Mouse (Mus musculus): Measurements from ENCODE around the gene Zcrb1. TPM values are rescaled to one million over a fixed set of nuclear protein-coding genes. Genes with fewer than 3 reads are reported as not detected.
"Not testable (repeated sequence)": the region's sequence is repeated elsewhere in the genome, so short reads cannot be mapped to it uniquely, and the experiment has no call there.

Zcrb1 gene
- polyA plus RNA-seq, 1 experiment from 2014 or later = 155 TPM

DNA sequence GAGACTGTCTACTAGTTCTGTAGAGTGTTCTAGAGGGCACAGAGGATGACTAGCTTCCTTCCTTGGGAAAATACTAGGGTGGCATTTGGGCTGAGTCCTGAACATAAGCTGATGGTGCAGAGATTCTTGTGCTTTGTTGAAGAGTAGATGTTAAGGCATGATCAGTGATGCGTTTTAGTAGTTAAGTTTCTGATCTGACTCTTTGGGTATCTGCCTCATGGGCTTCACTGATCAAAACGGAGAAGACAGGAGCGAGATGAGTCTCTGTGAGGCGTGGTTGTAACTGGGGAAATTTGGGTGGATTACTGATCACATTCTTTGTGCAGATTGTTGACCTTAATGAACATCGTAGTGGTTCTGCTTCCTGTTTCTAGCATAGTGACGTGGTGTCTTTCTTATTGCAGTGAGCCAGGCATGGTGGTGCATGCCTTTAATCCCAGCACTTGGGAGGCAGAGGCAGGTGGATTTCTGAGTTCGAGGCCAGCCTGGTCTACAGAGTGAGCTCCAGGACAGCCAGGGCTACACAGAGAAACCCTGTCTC lies 7.4 kb upstream of the Zcrb1 start:
- 95% methylated on average over 7 of the region's 7 CpGs for WGBS
- Histone ChIP-seq H3K9ac (no peak overlapping the region), H3K4me2 (no peak overlapping the region), H3K36me3 (replicated peaks) (no peaks in the 10 kb centered on the region), H3K9me3 (no peaks in the 10 kb centered on the region), H3K27me3 (replicated peaks) (no peaks in the 10 kb centered on the region), H3K4me1 (peaks cover 8% of the 10 kb centered on the region), H3K4me3 (no peak overlapping the region), H3K27ac (no peak overlapping the region)
- no peak for ATAC-seq (replicated peaks)

- Histone ChIP-seq H3K27ac (no peak overlapping the region), H3K9ac (no peak overlapping the region), H3K4me3 (no peak overlapping the region), H3K4me1 (peaks cover 13% of the 10 kb centered on the region), H3K36me3 (replicated peaks) (no peaks in the 10 kb centered on the region), H3K9me3 (no peaks in the 10 kb centered on the region), H3K4me2 (no peak overlapping the region), H3K27me3 (replicated peaks) (no peaks in the 10 kb centered on the region)
- ATAC-seq (replicated peaks) = no peak
Measured at GRCm38 (mm10) chr15:93404849-93405248, 6.7 kb upstream of the Zcrb1 start.

GRCm38 (mm10) chr15:93402730-93403129 lies 4.6 kb upstream of the Zcrb1 start:
- no peak overlapping the region for H3K27ac ChIP-seq
- H3K27me3 ChIP-seq (replicated peaks) = no peaks in the 10 kb centered on the region
- no peak overlapping the region for H3K4me2 ChIP-seq
- ATAC-seq (replicated peaks) = no peak
- peaks cover 26% of the 10 kb centered on the region for H3K4me1 ChIP-seq
- H3K9me3 ChIP-seq = no peaks in the 10 kb centered on the region
- H3K4me3 ChIP-seq = no peak overlapping the region
- 98% methylated on average over 2 of the region's 2 CpGs for WGBS
- no peak overlapping the region for H3K9ac ChIP-seq
- H3K36me3 ChIP-seq (replicated peaks) = no peaks in the 10 kb centered on the region

DNA sequence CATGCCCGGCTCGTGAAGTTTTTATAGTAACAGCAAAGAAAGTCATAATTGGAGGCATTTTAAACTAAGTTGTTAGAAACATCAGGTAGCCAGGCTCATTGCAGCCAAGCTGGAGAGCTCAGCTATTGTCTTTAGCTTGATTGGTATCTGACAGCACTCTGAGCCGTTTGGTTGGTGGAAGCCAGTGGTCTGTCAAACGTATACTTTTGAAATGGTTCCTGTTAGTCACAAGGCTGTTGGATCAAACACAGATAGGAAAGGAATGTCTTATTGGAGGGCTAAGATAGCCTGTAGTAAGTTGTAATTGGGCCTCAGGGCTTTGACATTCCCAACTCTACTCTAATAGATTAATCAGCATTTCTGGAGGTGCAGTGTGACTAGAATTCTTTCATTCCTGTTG lies 3.3 kb upstream of the Zcrb1 start:
- Histone ChIP-seq H3K4me3 (no peak overlapping the region), H3K27me3 (replicated peaks) (no peaks in the 10 kb centered on the region), H3K9me3 (no peaks in the 10 kb centered on the region), H3K4me1 (peaks cover 36% of the 10 kb centered on the region), H3K4me2 (no peak overlapping the region), H3K27ac (no peak overlapping the region), H3K36me3 (replicated peaks) (no peaks in the 10 kb centered on the region), H3K9ac (no peak overlapping the region)
- WGBS = 83% methylated on average over 4 of the region's 4 CpGs
- no peak for ATAC-seq (replicated peaks)

- WGBS = under 1% methylated on average over 36 of the region's 36 CpGs
- Histone ChIP-seq H3K36me3 (replicated peaks) (no peaks in the 10 kb centered on the region; the same call in 1 of the 2 replicates), H3K4me1 (peaks cover 45% of the 10 kb centered on the region), H3K4me3 (peak overlapping the region; percentile 94), H3K27me3 (replicated peaks) (no peaks in the 10 kb centered on the region), H3K9me3 (no peaks in the 10 kb centered on the region), H3K9ac (peak overlapping the region; percentile 98), H3K4me2 (peak overlapping the region; percentile 75), H3K27ac (peak overlapping the region; percentile 90)
- peak; percentile 43 for ATAC-seq (replicated peaks)
Measured at GRCm38 (mm10) chr15:93398699-93399540, 786 bp upstream of the Zcrb1 start.

- Histone ChIP-seq H3K4me3 (peak overlapping the region; percentile 94), H3K27me3 (replicated peaks) (no peaks in the 10 kb centered on the region), H3K9ac (peak overlapping the region; percentile 98), H3K27ac (no peak overlapping the region), H3K4me1 (peaks cover 45% of the 10 kb centered on the region), H3K36me3 (replicated peaks) (peaks cover 13% of the 10 kb centered on the region), H3K9me3 (no peaks in the 10 kb centered on the region), H3K4me2 (peak overlapping the region; percentile 75)
- under 1% methylated on average over 11 of the region's 11 CpGs for WGBS
- 0 out of 2 replicates have a peak, but pooled peaks have one; percentile 9 for ATAC-seq (replicated peaks)
Measured at GRCm38 (mm10) chr15:93397269-93397668, 865 bp downstream of the Zcrb1 start.

DNA sequence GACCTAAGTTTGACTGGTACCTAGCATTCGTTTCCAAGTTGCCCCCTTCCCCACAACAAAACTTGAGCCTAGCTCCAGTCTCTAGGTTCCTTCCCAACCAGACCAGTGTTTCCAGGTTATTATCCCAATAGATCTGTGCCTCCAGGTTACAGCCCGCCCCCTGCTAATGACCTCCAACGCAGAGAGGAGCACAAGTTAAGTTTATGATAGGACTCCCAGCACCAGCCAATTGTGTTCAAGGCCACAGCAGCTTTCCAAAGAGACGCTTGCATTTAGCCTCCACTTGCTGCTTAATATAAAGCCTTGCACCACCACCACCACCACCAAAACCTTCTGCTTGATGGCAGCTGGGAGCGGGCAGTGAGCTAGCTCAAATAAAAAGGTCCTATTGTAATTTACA lies 16.8 kb downstream of the Zcrb1 start:
- Histone ChIP-seq H3K4me3 (no peak overlapping the region), H3K4me2 (no peak overlapping the region), H3K9me3 (no peaks in the 10 kb centered on the region), H3K9ac (no peak overlapping the region), H3K4me1 (no peaks in the 10 kb centered on the region), H3K27ac (no peak overlapping the region), H3K27me3 (replicated peaks) (no peaks in the 10 kb centered on the region), H3K36me3 (replicated peaks) (peaks cover 12% of the 10 kb centered on the region; the same call in 1 of the 2 replicates)
- ATAC-seq (replicated peaks) = no peak
- 79% methylated on average over 5 of the region's 5 CpGs for WGBS

DNA sequence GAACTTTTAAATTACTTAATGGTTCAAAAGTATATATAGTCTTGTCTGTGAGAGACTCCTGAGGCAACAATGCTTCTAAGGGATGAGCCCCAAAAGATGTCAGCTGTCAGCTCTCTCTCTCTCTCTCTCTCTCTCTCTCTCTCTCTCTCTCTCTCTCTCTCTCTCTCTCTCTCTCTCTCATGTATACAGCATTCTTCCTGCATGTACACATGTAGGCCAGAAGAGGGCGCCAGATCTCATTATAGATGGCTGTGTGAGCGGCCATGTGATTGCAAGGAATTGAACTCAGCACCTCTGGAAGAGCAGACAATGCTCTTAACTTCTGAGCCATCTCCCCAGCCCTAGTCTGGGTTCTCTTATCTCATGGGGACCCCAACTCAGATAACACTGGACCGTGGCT lies 19.0 kb downstream of the Zcrb1 start:
- H3K36me3 ChIP-seq (replicated peaks) = no peaks in the 10 kb centered on the region
- H3K4me3 ChIP-seq = no peak overlapping the region
- no peak overlapping the region for H3K9ac ChIP-seq
- no peak overlapping the region for H3K4me2 ChIP-seq
- ATAC-seq (replicated peaks) = no peak
- no peaks in the 10 kb centered on the region for H3K27me3 ChIP-seq (replicated peaks)
- H3K4me1 ChIP-seq = no peaks in the 10 kb centered on the region
- H3K9me3 ChIP-seq = no peaks in the 10 kb centered on the region
- WGBS = 92% methylated on average over 3 of the region's 3 CpGs
- H3K27ac ChIP-seq = no peak overlapping the region

- H3K36me3 ChIP-seq (replicated peaks) = no peaks in the 10 kb centered on the region
- H3K27me3 ChIP-seq (replicated peaks) = no peaks in the 10 kb centered on the region
- no peak overlapping the region for H3K27ac ChIP-seq
- H3K4me2 ChIP-seq = no peak overlapping the region
- no peaks in the 10 kb centered on the region for H3K4me1 ChIP-seq
- 93% methylated on average over 5 of the region's 5 CpGs for WGBS
- H3K9me3 ChIP-seq = no peaks in the 10 kb centered on the region
- ATAC-seq (replicated peaks) = no peak
- H3K4me3 ChIP-seq = no peak overlapping the region
- no peak overlapping the region for H3K9ac ChIP-seq
Measured at GRCm38 (mm10) chr15:93375696-93376095, 22.4 kb downstream of the Zcrb1 start.

GRCm38 (mm10) chr15:93372525-93373119 lies 25.5 kb downstream of the Zcrb1 start:
- not testable (repeated sequence) for H3K4me3 ChIP-seq, H3K4me2 ChIP-seq

GRCm38 (mm10) chr15:93371838-93372237 lies 26.3 kb downstream of the Zcrb1 start:
- H3K9ac ChIP-seq = no peak overlapping the region
- no peak overlapping the region for H3K4me3 ChIP-seq
- ATAC-seq (replicated peaks) = no peak
- no peaks in the 10 kb centered on the region for H3K36me3 ChIP-seq (replicated peaks)
- no peaks in the 10 kb centered on the region for H3K27me3 ChIP-seq (replicated peaks)
- no peaks in the 10 kb centered on the region for H3K9me3 ChIP-seq
- WGBS = 74% methylated on average over 2 of the region's 2 CpGs
- H3K4me1 ChIP-seq = no peaks in the 10 kb centered on the region
- no peak overlapping the region for H3K27ac ChIP-seq
- no peak overlapping the region for H3K4me2 ChIP-seq

More at GRCm38 (mm10) chr15:93372525-93373119, 25.5 kb downstream of the Zcrb1 start:
- not testable (repeated sequence) for H3K9me3 ChIP-seq; H3K27me3 ChIP-seq (replicated peaks); H3K36me3 ChIP-seq (replicated peaks); H3K27ac ChIP-seq; H3K9ac ChIP-seq; ATAC-seq (replicated peaks); H3K4me1 ChIP-seq

DNA sequence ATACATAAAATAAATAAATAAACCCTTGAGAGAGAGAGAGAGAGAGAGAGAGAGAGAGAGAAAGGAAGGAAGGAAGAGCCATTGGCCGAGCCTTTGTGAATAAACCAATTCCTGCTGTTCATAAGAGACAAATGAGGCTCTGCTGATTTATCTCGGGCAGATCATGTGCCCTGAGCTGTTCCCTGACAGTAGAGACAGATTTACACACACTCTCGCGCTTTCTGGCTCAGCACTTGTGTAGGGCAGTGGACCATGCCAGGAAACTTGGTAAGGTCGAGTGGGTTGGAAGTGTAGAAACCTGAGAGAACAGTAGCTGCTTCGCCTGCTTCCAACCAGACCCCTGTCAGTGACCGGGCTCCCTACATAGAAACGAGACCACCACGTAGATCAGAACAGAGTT lies 29.6 kb downstream of the Zcrb1 start:
- Histone ChIP-seq H3K4me2 (no peak overlapping the region), H3K9ac (no peak overlapping the region), H3K4me3 (no peak overlapping the region), H3K27ac (no peak overlapping the region), H3K36me3 (replicated peaks) (no peaks in the 10 kb centered on the region), H3K27me3 (replicated peaks) (no peaks in the 10 kb centered on the region), H3K9me3 (no peaks in the 10 kb centered on the region), H3K4me1 (no peaks in the 10 kb centered on the region)
- ATAC-seq (replicated peaks) = no peak
- WGBS = 80% methylated on average over 9 of the region's 9 CpGs
